Mouse (Mus musculus) liver, adult 2 months (tissue): ENCODE results near the gene Igf1r.

Experiments used
- CTCF ChIP-seq: fragments of 200-500 bp; IDR thresholded peaks from 2 replicates; pipeline ENCODE4 v1.5.1; 2011; ENCODE audit warnings: low read depth, low read length, control low read depth
- POLR2A ChIP-seq: fragments of 200-500 bp; IDR thresholded peaks from 2 replicates; pipeline ENCODE4 v1.6.1; 2011; ENCODE audit warnings: low read length, control low read depth; ENCODE audit not compliant: insufficient read depth; ENCODE audit errors: extremely low read depth

DNA sequence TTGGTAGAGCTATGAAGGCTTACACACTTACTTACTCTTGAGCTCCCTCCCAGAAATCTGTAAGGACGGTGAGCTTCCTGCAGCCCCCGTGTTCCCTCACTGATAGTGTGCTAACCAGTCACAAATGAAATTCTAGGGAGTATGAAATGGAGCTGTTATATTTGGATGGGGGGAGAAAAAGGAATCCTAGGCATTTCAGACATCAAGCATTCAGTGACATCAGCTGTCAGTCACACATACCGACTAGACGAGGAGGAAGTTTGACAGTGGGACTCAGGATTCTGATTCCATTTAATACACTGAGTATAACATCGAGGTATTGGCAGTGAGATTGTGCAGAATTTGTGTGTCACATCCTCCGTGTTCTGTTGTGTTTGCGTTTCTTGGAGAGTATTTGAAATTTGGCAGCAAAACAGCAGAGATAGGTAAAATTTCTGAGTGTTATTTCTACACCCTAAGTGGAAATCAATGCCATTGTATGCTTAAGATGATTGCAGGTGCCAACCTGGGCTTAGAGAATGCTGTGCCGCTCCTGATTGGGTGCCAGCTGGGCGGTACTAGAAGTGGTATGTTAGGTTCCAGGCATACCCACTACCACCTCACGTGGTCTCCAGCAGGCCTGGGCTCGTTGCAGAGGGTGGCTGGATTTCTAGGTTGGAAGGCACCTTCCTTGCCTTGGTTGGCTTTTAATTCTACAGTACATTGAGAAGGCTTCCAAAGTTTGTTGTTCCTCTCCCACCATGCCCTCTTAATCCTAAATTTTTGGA, 187.6 kb downstream of the Igf1r start:
- TF ChIP-seq POLR2A (no peak), CTCF (no peak)
